Mouse (Mus musculus) heart, adult 2 months (tissue): ENCODE results near the gene Celf2.

Source experiments
- EP300 ChIP-seq: fragments of 200-500 bp; IDR thresholded peaks from 2 replicates; pipeline ENCODE4 v1.6.1; 2011; ENCODE audit warnings: low read depth, low read length, control low read depth; ENCODE audit not compliant: insufficient read depth
- POLR2A ChIP-seq: fragments of 200-500 bp; IDR thresholded peaks from 2 replicates; pipeline ENCODE4 v1.6.1; 2011; ENCODE audit warnings: mild to moderate bottlenecking, low read depth, low read length, control low read depth; ENCODE audit not compliant: insufficient read depth

GRCm38 (mm10) chr2:6893597-6893996, 615.8 kb downstream of the Celf2 start:
- TF ChIP-seq EP300, result no peak
- TF ChIP-seq POLR2A, result no peak
